Mouse (Mus musculus) layer of hippocampus, postnatal 36 days (tissue): ENCODE measurements at regions not wholly inside any gene's neighbourhood (a gene's known extent, or its start where the extent isn't known, plus 50 kb on each side); places are given as distances from the start of the nearest gene placed in this dataset.

Experiments used
- DNase-seq, 2 experiments: peaks; one replicate each; pipeline ENCODE4 v3.0.0; 2022

- DNase-seq, result peak; percentile 14
Measured at GRCm38 (mm10) chr8:4411126-4411525, 81.7 kb upstream of the Cers4 start.

DNA sequence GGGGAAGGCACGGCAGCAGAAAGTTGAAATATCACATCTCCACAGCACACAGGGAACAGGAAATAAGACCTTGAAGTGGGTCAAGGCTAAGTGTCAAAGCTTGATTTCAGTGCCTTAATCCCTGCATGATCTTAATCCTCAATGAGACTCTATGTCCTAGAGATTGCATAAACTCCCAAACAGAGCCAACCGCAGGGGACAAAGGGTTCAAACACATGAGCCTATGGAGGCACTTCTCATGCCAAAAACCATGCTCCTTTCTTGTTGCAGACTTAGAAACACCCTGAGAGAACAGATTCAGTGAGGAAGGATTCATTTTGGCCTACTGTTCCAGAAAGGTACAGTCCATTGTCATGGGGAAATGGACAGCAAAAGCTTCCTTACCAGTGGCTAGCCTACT is 81.0 kb upstream of the Cers4 start:
- no peak for DNase-seq

DNA sequence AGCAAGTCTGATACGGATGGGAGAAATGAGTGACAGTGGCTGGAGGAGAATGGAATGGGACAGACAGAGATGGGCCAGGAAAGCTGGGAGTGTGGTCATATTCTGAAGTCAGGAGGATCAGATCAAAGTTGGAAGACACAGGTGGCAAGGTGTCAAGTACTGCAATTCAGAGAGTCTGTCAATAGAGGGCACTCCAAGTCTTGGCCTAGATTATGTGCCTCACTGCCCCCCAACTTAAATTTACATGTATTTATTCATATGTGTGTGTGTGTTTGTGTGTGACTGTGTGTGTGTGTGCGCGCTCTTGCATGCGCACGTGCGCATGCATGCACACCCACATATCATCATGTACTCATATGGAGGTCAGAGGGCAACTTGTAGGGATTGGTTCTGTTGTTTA is 79.6 kb upstream of the Cers4 start:
- peak; percentile 13 to 41 for DNase-seq

GRCm38 (mm10) chr8:4413764-4414163 is 79.1 kb upstream of the Cers4 start:
- no peak for DNase-seq

DNA sequence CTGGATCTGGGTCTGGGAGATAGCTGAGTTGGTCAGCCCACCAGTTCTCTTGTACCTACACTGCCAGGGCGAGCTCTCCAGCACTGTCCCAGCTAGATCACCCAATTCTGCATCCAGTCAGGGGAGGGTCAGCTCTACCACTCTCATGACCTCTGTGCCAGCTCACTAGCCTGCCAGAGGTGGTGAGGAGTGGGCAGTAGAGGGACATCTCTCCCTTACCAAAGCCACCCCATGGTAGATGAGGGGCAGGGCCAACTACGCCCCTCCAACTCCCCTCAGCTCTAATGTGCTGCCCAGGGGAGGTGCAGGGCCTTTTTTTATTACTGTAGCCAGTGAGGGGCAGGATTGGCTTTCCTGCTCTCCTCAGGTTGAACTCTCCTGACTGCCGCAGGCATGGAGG is 75.7 kb upstream of the Cers4 start:
- no peak for DNase-seq

- DNase-seq, result no peak
Measured at GRCm38 (mm10) chr8:4433161-4433560, 59.7 kb upstream of the Cers4 start.

DNA sequence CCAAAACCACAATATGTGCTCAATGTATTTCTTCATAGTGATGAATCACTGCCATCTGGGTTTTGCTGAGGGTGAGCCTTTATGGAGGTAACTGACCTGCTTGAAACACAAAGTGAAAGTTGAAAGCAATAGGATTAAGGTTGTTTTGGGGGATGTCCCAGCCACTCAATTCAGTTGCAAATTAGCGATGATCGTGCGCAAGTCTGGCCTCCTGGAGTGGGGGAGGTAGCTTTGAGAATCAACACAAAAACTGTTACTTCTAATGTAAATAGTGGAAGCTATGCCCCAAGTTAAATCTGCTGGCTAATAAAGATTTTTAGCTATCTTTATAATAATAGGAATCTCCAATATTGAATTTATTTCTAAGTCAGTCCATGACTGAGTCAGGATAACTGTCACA is 56.3 kb upstream of the Cers4 start:
- DNase-seq, result no peak
